Mouse (Mus musculus): Measurements from ENCODE around the gene Mapkap1.

DNA sequence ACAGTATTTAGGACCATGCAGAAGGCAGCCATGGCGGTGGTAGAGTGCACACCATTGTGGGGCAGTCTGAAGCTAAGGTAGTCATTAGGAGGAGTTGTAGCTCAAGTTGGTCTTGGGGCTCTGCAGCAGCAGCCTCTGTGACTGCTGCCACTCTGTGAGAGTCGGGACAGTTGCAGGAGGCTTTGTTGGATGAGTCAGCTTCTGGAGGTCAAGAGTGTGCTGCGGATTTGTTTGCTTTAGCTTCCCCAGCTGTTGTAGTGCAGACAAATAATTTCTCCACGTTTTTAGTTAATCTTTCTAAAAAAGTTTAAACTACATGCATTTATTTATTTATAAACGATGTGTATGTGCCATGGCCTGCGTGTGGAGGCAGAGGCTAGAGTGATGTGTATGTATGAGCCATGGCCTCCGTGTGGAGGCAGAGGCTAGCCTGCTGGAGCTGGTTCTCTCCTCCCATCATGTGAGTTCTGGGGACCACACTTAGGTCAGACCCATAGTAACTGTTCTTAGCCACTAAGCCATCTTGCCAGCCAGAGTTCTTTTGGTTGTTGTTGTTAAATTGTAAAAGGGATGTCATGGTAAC lies 62.1 kb downstream of the Mapkap1 start:
- TF ChIP-seq CTCF (IDR thresholded peaks at IDR 0.05; ENCODE audit: low read depth) = no peak
- TF ChIP-seq EP300 (optimal IDR thresholded peaks at IDR 0.05) = no peak

All from stomach, postnatal 0 days (tissue).